Mouse (Mus musculus): ENCODE data around the gene Afm. TPM values are rescaled to one million over a fixed set of nuclear protein-coding genes. Genes with fewer than 3 reads are reported as not detected.

Afm gene
- polyA plus RNA-seq, 1 experiment from 2014 or later = not detected

- no peak overlapping the region for H3K9ac ChIP-seq
- no peak for ATAC-seq (ENCODE audit: insufficient number of reproducible peaks, low FRiP score, low TSS enrichment, low read depth)
- no peaks in the 10 kb centered on the region for H3K9me3 ChIP-seq
- H3K4me2 ChIP-seq = peak overlapping the region; percentile 65
- H3K36me3 ChIP-seq = no peaks in the 10 kb centered on the region
- 24% methylated on average over 25 of the region's 25 CpGs for WGBS
- peak overlapping the region; percentile 40 for H3K4me3 ChIP-seq
- no peak overlapping the region for H3K27ac ChIP-seq
- H3K27me3 ChIP-seq = no peaks in the 10 kb centered on the region
- H3K4me1 ChIP-seq = peaks cover 3% of the 10 kb centered on the region; the same call in 1 of the 2 replicates
Measured at GRCm38 (mm10) chr5:90588708-90589595, 70.2 kb downstream of the Afm start.

GRCm38 (mm10) chr5:90590676-90591075 is 71.9 kb downstream of the Afm start:
- Histone ChIP-seq H3K4me1 (peaks cover 3% of the 10 kb centered on the region; the same call in 1 of the 2 replicates), H3K9me3 (no peaks in the 10 kb centered on the region), H3K36me3 (no peaks in the 10 kb centered on the region), H3K4me2 (no peak overlapping the region), H3K9ac (no peak overlapping the region), H3K4me3 (no peak overlapping the region), H3K27me3 (no peaks in the 10 kb centered on the region), H3K27ac (no peak overlapping the region)
- WGBS = 54% methylated on average over 10 of the region's 10 CpGs
- ATAC-seq (ENCODE audit: insufficient number of reproducible peaks, low FRiP score, low TSS enrichment, low read depth) = no peak

- no peaks in the 10 kb centered on the region for H3K36me3 ChIP-seq
- no peak for ATAC-seq (ENCODE audit: insufficient number of reproducible peaks, low FRiP score, low TSS enrichment, low read depth)
- H3K9ac ChIP-seq = no peak overlapping the region
- H3K4me3 ChIP-seq = no peak overlapping the region
- H3K9me3 ChIP-seq = no peaks in the 10 kb centered on the region
- peaks cover 3% of the 10 kb centered on the region; the same call in 1 of the 2 replicates for H3K4me1 ChIP-seq
- no peak overlapping the region for H3K4me2 ChIP-seq
- H3K27ac ChIP-seq = no peak overlapping the region
- no peaks in the 10 kb centered on the region for H3K27me3 ChIP-seq
- 60% methylated on average over 6 of the region's 6 CpGs for WGBS
Measured at GRCm38 (mm10) chr5:90591936-90592335, 73.2 kb downstream of the Afm start.

- Histone ChIP-seq H3K9me3 (no peaks in the 10 kb centered on the region), H3K4me3 (no peak overlapping the region), H3K27ac (no peak overlapping the region), H3K4me2 (no peak overlapping the region), H3K4me1 (peaks cover 3% of the 10 kb centered on the region; the same call in 1 of the 2 replicates), H3K36me3 (no peaks in the 10 kb centered on the region), H3K9ac (no peak overlapping the region), H3K27me3 (no peaks in the 10 kb centered on the region)
- WGBS = 82% methylated on average over 13 of the region's 13 CpGs
- no peak for ATAC-seq (ENCODE audit: insufficient number of reproducible peaks, low FRiP score, low TSS enrichment, low read depth)
Measured at GRCm38 (mm10) chr5:90594945-90595344, 76.2 kb downstream of the Afm start.

- H3K4me3 ChIP-seq = no peak overlapping the region
- no peak for ATAC-seq (ENCODE audit: insufficient number of reproducible peaks, low FRiP score, low TSS enrichment, low read depth)
- H3K9ac ChIP-seq = no peak overlapping the region
- H3K4me2 ChIP-seq = no peak overlapping the region
- no peaks in the 10 kb centered on the region for H3K9me3 ChIP-seq
- H3K27ac ChIP-seq = no peak overlapping the region
- 75% methylated on average over 6 of the region's 6 CpGs for WGBS
- no peaks in the 10 kb centered on the region for H3K36me3 ChIP-seq
- H3K27me3 ChIP-seq = no peaks in the 10 kb centered on the region
- H3K4me1 ChIP-seq = no peaks in the 10 kb centered on the region
Measured at GRCm38 (mm10) chr5:90596155-90596554, 77.4 kb downstream of the Afm start.

- WGBS = 19% methylated on average over 6 of the region's 6 CpGs
- Histone ChIP-seq H3K4me2 (no peak overlapping the region), H3K27me3 (no peaks in the 10 kb centered on the region), H3K9ac (no peak overlapping the region), H3K4me3 (no peak overlapping the region), H3K4me1 (no peaks in the 10 kb centered on the region), H3K36me3 (no peaks in the 10 kb centered on the region), H3K27ac (no peak overlapping the region), H3K9me3 (no peaks in the 10 kb centered on the region)
- no peak for ATAC-seq (ENCODE audit: insufficient number of reproducible peaks, low FRiP score, low TSS enrichment, low read depth)
Measured at GRCm38 (mm10) chr5:90601469-90601868, 82.7 kb downstream of the Afm start.

Other genes with a start within 250 kb of the Afm start
- gene Ankrd17, start 152.4 kb upstream of the Afm start, polyA plus RNA-seq (2015; fragmentation: Nextera tagmentation; extraction: Ambion mirVana) = 20.6 and 23.1 TPM in 2 replicates
- 5.6 TPM in 2 replicates for gene Gm9958, start 151.7 kb upstream of the Afm start, polyA plus RNA-seq (2015; fragmentation: Nextera tagmentation; extraction: Ambion mirVana)
- gene Alb, start 58.0 kb upstream of the Afm start, polyA plus RNA-seq (2015; fragmentation: Nextera tagmentation; extraction: Ambion mirVana) = 2.5 and 12.6 TPM in 2 replicates
- gene Afp, start 28.2 kb upstream of the Afm start, polyA plus RNA-seq (2015; fragmentation: Nextera tagmentation; extraction: Ambion mirVana) = 4.0 and 26.6 TPM in 2 replicates
- gene 5830473C10Rik, start 42.2 kb downstream of the Afm start, polyA plus RNA-seq (2015; fragmentation: Nextera tagmentation; extraction: Ambion mirVana) = 0.14 TPM in 1 of 2 replicates, not detected in the other
- 3.7 and 3.9 TPM in 2 replicates for gene Rassf6, start 121.7 kb downstream of the Afm start, polyA plus RNA-seq (2015; fragmentation: Nextera tagmentation; extraction: Ambion mirVana)
- 1.3 and 2.1 TPM in 2 replicates for gene Cxcl5, start 240.4 kb downstream of the Afm start, polyA plus RNA-seq (2015; fragmentation: Nextera tagmentation; extraction: Ambion mirVana)
- gene Ppbp, start 249.6 kb downstream of the Afm start, polyA plus RNA-seq (2015; fragmentation: Nextera tagmentation; extraction: Ambion mirVana) = 4.1 and 4.2 TPM in 2 replicates

All from limb, embryonic 15.5 days (tissue).